Mouse (Mus musculus): ENCODE data around the gene Incenp.
"Not testable (repeated sequence)": the region's sequence is repeated elsewhere in the genome, so short reads cannot be mapped to it uniquely, and the experiment has no call there.

The Incenp gene

DNA sequence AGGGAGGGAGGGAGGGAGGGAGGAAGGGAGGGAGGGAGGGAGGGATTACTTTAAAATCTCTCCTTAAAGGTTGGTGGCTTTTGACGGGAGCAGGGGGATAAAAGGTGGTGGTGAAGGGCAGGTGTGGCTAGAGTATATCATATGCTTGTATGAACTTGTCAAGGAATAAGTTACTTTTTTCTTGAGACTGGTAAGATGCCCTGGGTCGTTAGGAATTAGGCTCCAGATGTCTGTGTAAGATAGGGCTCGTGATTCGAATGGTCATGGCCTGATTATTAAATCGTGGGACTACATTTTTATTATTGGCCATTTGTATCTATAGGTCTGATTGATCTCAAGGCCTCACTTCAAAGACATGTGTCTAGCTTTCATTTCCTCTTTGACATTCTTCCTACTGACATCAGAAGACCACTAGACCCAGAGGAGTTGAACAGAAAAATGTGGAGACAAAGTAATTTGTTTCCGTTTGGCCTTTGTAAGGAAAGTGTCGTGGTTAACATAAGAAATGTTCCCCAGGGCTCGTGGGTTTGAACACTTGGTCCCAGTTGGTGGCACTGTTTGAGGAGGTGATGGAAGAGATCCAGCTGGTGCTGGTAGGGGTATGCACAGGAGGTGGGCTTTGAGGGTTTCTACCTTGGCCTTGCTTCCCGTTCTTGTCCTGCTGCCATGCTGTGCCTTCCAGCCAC lies 19.0 kb upstream of the Incenp start:
- DNase-seq (ENCODE audit: low spot score in 2 of 2) = no peak

DNA sequence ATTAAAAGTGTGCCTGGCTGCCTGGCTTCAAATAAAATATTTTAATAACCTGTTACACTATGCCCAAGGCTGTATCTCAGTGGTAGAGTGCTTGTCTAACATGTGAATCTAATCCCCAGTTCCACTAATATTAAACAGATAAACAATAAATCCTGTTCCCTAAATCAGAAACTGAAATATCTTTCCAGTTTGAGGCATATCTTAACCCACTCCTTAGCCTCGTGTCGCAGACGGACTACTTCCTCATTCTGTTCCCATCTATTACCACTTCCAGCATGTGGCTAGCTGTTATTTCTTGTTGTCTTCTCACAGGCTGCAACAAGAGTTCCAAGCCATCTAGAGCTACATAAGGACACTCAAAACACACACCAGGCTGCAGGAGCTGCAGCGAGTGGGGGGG lies 18.4 kb upstream of the Incenp start:
- no peak for DNase-seq (ENCODE audit: low spot score in 2 of 2)

DNA sequence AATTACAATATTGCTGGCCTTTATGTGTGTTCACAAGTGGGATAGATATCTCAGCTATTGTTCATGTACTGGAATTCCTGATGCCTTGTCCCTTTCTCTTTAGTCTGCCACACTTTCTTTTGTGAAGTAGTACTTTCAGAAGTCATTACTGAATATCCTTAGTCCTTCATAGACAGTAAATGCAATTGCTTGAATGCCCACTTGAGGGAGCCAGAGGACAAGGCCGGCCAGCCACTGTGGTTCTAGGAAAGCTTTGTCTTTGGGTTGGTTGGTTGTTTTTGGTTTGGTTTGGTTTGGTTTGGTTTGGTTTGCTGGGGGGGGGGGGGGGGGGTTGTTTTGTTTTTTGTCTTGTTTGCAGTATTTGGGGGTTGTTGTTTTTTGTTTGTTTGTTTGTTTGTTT lies 16.6 kb upstream of the Incenp start:
- peak; percentile 68 to 77 for DNase-seq (ENCODE audit: low spot score in 2 of 2)

DNA sequence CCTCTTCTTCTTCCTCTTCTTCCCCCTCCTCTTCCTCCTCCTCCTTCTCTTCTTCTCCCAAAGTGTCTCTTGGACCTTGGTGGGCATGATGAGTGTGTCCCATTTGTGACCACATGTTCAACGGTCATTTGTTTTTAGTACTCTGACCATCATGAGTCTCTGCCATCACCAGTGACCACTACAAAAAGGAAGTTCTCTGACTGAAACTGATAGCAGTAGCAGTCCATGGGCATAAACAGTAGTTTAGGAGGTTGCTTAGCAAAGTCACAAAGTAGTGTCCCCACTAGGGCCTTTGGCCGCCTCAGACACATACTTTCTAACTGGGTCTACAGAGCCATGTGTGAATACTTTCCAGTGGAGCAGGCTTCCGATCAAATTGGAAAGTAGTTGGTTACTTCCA lies 15.0 kb upstream of the Incenp start:
- no peak for DNase-seq (ENCODE audit: low spot score in 2 of 2)

DNA sequence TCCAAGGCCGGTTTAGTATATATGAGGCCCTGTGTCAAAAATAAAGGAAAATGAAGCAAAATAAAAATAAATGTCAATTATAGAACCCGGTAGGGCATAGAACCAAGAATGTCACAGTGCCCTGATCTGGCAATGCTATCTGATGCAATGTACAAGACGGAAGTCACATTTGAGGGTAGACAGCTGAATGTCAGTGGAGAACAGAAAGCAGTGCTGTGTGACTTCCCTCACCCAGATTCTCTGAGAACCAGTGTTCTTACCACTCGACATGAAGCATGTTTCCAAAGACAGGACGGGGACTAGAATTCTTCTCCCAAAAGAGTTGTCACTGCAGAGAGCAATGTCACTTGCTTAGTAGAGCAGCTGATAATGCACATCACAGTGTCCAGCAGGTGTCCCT lies 14.4 kb upstream of the Incenp start:
- no peak for DNase-seq (ENCODE audit: low spot score in 2 of 2)

DNA sequence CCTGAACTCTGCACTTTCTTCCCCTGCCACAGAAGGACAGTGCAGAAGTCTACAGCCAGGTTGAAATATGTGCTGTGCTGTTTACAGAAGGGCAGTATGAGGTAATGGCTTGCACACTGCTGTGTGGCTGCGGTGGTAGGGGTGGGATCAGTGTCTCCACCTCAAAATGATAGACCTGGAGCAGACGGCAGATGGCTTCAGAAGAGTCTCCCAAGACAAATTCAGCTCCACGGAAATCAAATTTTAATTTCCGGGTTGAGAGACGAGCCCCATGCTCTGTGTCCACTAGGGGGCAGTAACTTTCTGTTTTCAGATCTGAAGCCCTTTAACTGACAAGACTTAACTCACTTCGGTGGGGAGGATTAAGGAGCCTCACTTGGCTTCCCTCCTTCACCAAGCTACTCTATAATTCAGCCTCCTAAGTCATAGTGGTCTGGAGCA lies 12.0 kb upstream of the Incenp start:
- no peak for DNase-seq (ENCODE audit: low spot score in 2 of 2)

DNA sequence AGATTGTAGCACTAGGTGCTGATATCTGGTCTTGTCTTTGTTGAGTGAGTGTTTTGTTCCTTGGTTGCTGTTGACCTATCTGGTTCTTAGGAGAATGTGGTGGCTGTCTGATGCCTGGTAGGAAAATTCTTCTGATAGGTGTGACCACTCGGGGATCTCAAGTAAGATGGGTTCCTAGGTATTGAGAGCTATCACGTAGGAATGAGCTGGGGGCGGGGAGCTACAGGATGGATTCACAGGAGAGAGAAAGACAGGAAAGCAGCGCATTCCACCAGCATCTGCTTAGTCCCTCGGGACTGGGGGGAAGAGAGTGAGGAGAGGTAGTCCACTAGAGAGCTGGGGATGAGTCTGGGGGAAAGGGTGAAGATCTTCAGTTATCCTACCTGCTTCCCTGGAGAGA lies 10.0 kb upstream of the Incenp start:
- DNase-seq (ENCODE audit: low spot score in 2 of 2) = no peak

DNA sequence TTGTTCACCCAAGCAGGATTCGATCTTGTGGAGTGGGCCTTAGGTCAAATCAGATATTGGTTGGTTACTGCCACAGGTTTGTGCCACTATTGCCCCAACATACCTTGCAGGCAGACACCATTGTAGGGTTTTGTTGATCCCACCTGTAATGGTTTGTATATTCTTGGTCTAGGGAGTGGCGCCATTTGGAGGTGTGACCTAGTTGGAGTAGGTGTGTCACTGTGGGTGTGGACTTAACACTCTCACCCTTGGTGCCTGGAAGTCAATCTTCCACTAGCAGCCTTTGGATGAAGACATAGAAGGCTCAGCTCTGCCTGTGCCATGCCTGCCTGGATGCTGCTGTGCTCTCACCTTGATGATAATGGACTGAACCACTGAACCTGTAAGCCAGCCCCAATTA lies 1.3 kb upstream of the Incenp start:
- DNase-seq (ENCODE audit: low spot score in 2 of 2) = not testable (repeated sequence)

DNA sequence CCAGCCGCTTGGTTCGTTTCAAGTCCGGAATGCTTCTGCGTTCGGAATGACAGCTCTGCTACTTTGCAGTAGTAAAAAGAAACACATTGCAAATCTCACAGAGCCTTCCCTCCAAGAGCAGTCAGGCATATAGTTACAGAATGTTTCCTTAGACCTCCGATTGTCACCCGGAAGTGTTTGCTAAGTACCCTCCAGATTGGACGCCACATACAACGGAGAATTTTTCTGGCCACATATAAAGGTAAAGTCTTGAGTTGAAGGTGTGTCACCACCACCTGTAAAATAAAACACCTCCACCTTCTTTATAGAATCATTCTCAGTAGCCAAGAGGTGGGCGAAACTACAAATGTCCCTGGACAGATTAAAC lies 412 bp upstream of the Incenp start:
- no peak for DNase-seq (ENCODE audit: low spot score in 2 of 2)

DNA sequence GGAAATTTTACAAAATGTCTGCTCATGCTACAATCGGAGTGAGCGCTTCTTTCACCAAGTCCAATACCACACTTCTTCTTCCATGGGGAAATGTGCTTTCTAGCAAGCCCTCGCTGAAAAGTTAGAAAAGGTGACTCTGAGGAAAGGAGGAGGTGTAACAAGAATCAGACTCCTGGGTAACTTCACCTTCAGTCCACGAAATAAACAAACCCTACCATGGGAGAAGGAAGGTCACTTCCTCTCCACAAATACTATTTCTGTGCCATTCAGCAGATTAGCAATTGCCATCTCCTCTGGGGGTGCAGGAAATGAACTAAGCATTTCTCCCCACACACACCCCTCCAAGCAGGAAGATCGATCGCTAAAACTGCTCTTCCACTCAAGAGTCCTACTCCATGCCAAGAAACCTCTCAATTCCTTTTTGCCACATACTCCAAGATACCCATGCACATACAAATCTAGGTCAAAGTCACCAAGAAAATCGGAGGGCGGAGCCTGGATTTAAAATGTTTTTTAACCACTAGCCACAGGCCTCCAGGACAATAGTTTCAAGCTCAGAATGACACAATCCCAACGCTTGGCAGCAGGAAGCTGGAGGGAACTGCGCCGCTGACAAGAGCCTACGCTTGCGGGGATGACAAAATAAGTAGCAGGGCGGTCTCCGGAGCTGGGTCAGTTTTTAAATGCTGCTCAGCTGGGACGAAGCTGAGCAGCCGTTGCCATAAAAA lies 848 bp downstream of the Incenp start:
- peak in 1 of 2 experiments; percentile 13 for DNase-seq (ENCODE audit: low spot score in 2 of 2)

DNA sequence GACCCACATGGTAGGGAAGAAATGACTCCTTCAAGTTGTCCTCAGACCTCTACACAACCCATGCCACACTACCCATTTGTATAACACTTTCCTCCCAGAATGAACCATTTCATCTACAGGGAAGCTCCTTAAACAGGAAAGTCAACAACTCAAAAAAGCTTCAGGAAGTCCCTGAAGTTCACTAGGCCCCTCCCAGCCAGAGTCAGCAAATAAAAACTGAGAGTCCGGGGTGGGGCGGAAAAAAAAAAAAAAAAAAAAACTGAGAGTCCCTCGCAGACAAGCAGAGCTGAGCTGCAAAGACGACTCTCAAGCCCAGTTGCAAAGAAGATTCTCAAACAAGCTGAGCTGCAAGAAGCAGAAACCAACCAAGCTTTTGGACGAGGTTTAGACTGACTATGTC lies 3.3 kb downstream of the Incenp start:
- no peak for DNase-seq (ENCODE audit: low spot score in 2 of 2)

DNA sequence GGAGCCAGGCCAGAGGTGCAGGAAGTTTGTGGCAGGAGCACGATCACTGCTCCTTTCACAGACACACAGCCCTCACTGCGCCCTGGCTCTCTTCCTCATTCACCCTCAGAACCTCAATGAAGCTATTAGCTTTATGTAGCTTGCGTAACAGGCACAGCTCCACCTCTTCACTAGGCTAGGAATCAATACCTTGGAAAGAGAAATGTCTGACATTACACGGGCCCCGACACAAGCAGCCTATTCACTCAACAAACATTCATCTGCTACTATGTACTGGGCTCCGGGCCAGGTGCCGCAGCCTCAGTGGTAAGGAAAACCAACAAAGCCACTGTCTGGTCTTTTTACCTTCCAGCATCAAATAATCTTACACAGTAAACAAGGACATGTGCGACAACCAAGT lies 12.6 kb downstream of the Incenp start:
- DNase-seq (ENCODE audit: low spot score in 2 of 2) = no peak

DNA sequence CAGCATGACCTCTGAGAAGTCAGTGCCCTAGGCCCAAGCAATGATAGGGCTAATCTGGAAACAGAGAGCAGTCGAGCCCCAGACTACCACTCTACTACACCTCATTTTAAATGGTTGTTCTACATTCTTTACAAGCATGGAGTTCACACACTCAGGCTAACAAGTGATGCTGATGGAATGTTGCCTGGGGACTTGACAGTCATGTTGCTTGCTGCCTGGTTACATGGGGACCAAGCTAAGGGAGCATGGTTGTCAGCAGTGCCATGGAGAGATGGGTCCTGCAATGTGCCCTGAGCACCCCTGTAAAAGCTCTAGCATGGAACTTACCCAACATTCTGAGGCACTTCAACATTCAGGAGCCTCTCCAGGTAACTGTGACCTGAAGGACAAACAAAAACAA lies 13.0 kb downstream of the Incenp start:
- DNase-seq (ENCODE audit: low spot score in 2 of 2) = no peak

DNA sequence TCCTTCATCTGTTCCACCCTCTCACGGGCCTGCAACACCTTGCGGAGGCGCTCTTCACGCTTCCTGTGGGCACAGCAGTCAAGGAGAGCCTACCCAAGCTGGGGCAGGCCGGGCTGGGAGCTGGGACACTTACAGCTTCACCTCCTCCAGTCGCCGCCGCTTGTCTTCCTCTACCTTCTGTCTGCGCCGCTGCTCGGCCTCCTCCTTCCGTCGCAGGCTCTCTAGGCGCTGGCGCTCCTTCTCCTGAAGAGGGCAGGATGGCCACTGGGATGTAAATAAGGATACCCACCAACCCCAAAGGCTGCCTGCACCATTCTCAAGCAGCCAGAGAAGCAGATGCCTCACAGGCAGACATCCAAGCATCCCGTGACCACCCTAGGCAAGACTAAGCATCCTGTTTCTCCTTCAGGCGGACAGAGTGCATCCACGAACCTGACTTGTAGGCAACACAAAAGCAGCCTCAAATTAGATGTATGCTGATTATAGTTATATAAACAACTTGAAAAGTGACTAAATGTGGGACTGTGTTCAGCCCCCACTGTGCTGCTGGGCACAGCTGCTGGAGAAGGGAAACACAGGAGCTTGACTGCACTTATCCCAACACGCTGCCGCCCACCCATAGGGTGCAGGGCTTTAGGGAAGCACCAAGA lies 21.0 kb downstream of the Incenp start:
- no peak for DNase-seq (ENCODE audit: low spot score in 2 of 2)

DNA sequence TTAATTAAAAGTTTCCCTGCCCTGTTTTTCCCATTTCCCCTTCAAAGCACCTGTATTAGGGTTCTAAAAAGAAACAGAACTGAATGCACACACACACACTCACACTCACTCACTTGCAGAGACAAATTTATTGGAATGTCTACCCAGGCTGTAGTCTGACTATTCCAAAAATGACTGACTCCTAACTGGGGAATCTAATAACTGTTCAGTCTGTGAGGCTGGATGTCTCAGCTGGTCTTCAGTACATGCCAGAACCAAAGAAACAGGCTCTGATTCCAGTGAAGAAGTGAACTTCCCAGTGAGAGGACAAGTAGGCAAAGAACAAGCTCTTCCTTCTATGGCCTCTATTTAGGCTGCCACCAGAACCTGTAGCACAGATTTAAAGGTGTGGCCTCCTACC lies 33.9 kb downstream of the Incenp start:
- no peak for DNase-seq (ENCODE audit: low spot score in 2 of 2)

DNA sequence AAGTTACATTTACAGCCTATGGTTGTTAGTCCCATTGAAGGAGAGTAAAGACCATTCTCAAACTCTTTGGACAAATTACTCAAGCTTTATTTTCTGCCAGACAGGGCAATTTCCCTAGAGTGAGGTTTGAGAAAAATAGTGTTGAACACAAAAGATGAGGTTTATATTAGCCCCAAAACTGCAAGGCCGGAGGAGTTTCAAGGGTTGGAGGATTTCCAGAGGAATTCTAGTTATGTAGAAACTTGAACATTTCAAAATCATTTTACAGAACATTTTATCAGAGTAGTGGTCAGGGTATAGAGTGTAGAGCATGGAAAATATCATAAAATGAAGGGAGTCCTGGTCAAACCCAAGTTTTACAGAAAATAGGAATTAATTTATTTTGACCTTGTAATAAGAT lies 34.5 kb downstream of the Incenp start:
- no peak for DNase-seq (ENCODE audit: low spot score in 2 of 2)

DNA sequence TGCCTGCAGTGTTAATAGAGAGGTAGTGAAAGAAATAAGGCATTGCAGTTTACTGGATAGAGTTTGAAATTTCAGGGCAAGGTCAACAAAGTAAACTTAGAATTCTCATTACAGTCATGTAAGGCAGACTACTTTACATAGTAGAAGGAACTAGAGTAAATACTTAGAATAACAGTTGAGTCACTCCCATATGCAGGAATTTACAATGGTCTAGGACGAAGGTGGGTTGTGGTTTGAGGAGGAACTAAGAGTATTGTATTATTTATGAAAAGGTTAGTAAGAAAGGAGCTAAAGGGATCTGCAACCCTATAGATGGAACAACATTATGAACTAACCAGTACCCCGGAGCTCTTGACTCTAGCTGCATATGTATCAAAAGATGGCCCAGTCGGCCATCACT lies 38.5 kb downstream of the Incenp start:
- not testable (repeated sequence) for DNase-seq (ENCODE audit: low spot score in 2 of 2)

DNA sequence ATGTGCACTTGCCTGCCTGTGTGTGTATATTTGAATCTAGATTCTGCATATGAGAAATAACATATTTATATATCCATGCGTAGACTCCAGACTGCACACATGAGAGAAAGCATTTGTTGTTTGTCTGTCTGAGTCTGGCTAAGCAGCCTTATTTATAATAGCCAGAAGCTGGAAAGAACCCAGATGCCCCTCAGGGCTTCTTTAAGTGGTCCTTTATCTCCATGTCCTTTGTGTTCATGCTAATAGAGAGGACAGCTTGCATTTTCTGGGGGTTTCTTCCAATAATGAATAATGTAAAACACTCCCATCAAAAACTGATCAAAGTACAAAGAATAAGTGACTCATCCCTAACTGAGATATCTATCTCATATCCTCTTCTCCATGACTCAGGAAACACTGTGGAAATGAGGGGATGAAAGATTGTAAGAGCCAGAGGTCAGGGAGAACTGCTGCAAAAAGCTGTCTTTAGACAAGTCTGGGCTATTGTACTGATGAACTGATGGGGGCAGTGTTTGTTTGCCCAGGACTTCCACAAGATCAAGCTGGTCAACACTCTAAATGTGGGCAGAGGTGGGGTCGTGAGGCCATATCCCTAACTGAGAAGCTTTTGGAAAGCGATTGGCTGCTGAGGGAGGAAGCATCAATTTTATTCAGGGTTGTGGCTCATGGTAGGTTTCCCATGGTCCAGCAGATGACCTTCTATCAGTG lies 49.8 kb downstream of the Incenp start:
- DNase-seq (ENCODE audit: low spot score in 2 of 2) = not testable (repeated sequence)

DNA sequence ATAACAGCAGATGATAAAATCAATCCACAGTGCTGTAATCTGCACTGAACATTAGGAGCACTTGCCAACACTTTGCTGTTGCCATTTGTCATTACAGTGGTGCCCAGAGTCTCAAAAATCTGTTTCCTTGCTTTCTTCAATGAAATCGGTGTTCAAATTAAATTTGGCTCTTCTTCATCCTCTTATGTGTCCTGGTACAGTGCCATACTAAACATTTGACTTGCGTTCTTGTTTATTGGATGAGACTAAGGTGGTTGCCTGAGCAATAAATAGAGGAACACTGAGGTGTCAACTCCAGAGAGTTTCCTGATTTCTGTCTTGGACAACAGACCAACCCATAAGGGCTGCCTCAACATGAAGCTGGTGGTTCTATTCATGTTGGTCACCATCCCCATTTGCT lies 52.1 kb downstream of the Incenp start, which contains the start of gene Scgb2a2:
TSS of gene Scgb2a2 (plus strand) at position 301 of the 400 bp plus-strand sequence.
- no peak for DNase-seq (ENCODE audit: low spot score in 2 of 2)

DNA sequence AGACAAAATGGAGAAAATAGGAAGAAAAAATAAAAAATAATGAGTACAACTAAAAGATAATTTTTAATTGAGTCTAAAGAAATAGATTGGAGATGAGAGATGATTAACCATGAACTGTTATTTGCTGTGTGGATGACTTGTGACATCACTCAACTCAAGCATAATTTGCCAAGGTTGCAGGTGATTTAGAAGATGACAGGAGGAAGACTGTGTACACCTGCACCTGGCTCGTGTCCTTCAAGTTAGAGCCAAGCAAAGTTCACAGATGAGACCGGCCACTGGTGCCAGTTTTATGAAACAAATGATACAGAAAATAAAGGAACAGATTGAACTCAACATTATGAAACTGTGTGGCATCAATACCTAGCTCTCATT lies 62.0 kb downstream of the Incenp start:
- no peak for DNase-seq (ENCODE audit: low spot score in 2 of 2)

DNA sequence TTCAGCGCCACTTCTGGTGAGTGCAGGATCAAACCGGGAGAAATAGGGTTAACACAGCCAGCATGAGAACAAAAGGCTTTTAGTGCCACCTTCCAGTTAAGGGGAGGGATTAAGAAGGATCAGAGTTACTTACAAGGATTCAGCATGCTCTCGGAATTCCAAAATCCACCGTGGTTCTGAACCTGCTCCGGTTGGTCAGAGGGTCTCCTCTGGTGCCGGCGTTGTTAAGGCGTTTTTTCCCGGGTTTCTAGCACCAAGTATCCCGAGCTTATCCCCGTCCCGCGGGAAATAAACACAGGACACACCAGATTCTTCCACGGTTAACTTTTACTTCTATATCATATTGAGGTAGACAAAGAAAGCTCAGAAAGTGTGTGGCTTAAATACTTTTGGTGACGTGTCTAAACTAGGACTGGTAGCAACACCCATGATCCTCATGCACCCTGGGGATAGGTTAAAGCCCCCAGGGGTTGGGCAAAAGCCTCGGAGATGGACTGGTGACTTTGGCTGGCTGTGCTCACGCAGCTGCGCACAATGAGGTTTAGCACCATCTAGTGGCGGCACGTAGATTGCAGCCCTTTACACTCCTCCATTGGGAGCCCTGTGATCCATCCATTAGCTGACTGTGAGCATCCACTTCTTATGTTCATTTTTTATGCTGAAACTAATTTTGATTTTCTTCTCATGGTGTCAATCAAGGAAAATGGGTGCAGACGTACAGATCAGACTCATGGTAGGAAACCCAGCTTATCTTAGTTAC lies 62.6 kb downstream of the Incenp start:
- DNase-seq (ENCODE audit: low spot score in 2 of 2) = peak; percentile 5 to 48

All from urinary bladder, postnatal 36 days (tissue).